Mouse (Mus musculus) CH12.LX (cell line): Measurements from ENCODE around the gene Tekt5. TPM values are rescaled to one million over a fixed set of nuclear protein-coding genes. Genes with fewer than 3 reads are reported as not detected.

Source experiments
- DNase-seq: peaks from one replicate; pipeline ENCODE4 v3.0.0-alpha.2; 2013; ENCODE audit errors: extremely low read depth
- H3K27ac ChIP-seq: 2 replicates; pipeline ENCODE4 v1.5.1; 2012; ENCODE audit warnings: low read depth, mild to moderate bottlenecking, control low read depth, moderate library complexity; ENCODE audit not compliant: insufficient read depth
- H3K27me3 ChIP-seq: replicated peaks from 2 replicates; pipeline ENCODE3; 2012; ENCODE audit warnings: inconsistent platforms
- H3K36me3 ChIP-seq, 2 experiments: replicated peaks in 1 of 2; 2 replicates each; pipeline versions ENCODE3 to v1.6.1; 2012; ENCODE audit warnings: inconsistent platforms in 1 of 2, low read length in 1 of 2, mild to moderate bottlenecking in 1 of 2, mixed read lengths in 1 of 2, moderate library complexity in 1 of 2; ENCODE audit not compliant: control insufficient read depth in 1 of 2, insufficient read depth in 1 of 2
- H3K4me1 ChIP-seq, 2 experiments: 2 replicates each; pipeline ENCODE4 v1.6.1; 2012; ENCODE audit warnings: inconsistent platforms in 1 of 2, moderate library complexity in 1 of 2; ENCODE audit not compliant: insufficient read depth in 2 of 2, control insufficient read depth in 1 of 2
- H3K4me2 ChIP-seq: 2 replicates; pipeline ENCODE4 v1.6.1; 2012; ENCODE audit warnings: low read depth, mild to moderate bottlenecking, control low read depth; ENCODE audit not compliant: poor library complexity, insufficient read depth, severe bottlenecking
- H3K4me3 ChIP-seq, 3 experiments: fragments of 150-350 bp in 1 of 3; sonication (generic) in 1 of 3; replicated peaks in 1 of 3; 2 replicates each; pipeline versions ENCODE3 to v1.5.1; 2011 to 2012; ENCODE audit warnings: low read depth in 2 of 3, low read length in 2 of 3, mild to moderate bottlenecking in 2 of 3, moderate library complexity in 2 of 3, control low read depth in 1 of 3, improper control_type of control experiment in 1 of 3, inconsistent platforms in 1 of 3, mixed read lengths in 1 of 3; ENCODE audit not compliant: poor library complexity in 1 of 3
- H3K79me2 ChIP-seq: replicated peaks from 2 replicates; pipeline ENCODE4 v1.6.1; 2012; ENCODE audit warnings: mild to moderate bottlenecking, moderate library complexity; ENCODE audit not compliant: control insufficient read depth, poor library complexity, insufficient read depth, severe bottlenecking; ENCODE audit errors: extremely low read depth
- H3K9ac ChIP-seq: 2 replicates; pipeline ENCODE4 v1.6.1; 2012; ENCODE audit warnings: low read depth, mild to moderate bottlenecking, control low read depth, moderate library complexity; ENCODE audit not compliant: insufficient read depth
- H3K9me3 ChIP-seq: replicated peaks from 2 replicates; pipeline ENCODE3; 2012; ENCODE audit warnings: low read length, inconsistent platforms, mixed read lengths
- BHLHE40 ChIP-seq: IDR thresholded peaks from 2 replicates; pipeline ENCODE4 v1.6.1; 2011; ENCODE audit warnings: mild to moderate bottlenecking, low read depth, low read length, improper control_type of control experiment
- CHD2 ChIP-seq: IDR thresholded peaks from 2 replicates; pipeline ENCODE4 v1.6.1; 2011; ENCODE audit warnings: low read length, improper control_type of control experiment
- CTCF ChIP-seq, 2 experiments: IDR thresholded peaks in 1 of 2; conservative IDR thresholded peaks in 1 of 2; 2 replicates each; pipeline ENCODE4 v1.5.1; 2011 to 2012; ENCODE audit warnings: low read depth in 2 of 2, low read length in 2 of 2, improper control_type of control experiment in 1 of 2, inconsistent platforms in 1 of 2, mild to moderate bottlenecking in 1 of 2, moderate library complexity in 1 of 2
- E2F4 ChIP-seq: IDR thresholded peaks from 2 replicates; pipeline ENCODE4 v1.6.1; 2011; ENCODE audit warnings: low read depth, low read length, improper control_type of control experiment; ENCODE audit not compliant: insufficient replicate concordance
- GABPA ChIP-seq: IDR thresholded peaks from 2 replicates; pipeline ENCODE4 v1.6.1; 2012; ENCODE audit warnings: low read depth, low read length, improper control_type of control experiment, inconsistent platforms; ENCODE audit not compliant: insufficient replicate concordance
- JUND ChIP-seq: conservative IDR thresholded peaks from 2 replicates; pipeline ENCODE4 v1.6.1; 2011; ENCODE audit warnings: low read depth, low read length, improper control_type of control experiment
- MAZ ChIP-seq: IDR thresholded peaks from 2 replicates; pipeline ENCODE4 v1.6.1; 2012; ENCODE audit warnings: low read depth, mild to moderate bottlenecking, inconsistent platforms, low read length, improper control_type of control experiment, moderate library complexity
- MEF2A ChIP-seq: IDR thresholded peaks from 2 replicates; pipeline ENCODE4 v1.6.1; 2014; ENCODE audit warnings: low read depth, mild to moderate bottlenecking, inconsistent platforms, low read length, improper control_type of control experiment, borderline replicate concordance
- NELFE ChIP-seq: IDR thresholded peaks from 2 replicates; pipeline ENCODE4 v1.6.1; 2011; ENCODE audit warnings: low read depth, low read length, improper control_type of control experiment
- NRF1 ChIP-seq: IDR thresholded peaks from 2 replicates; pipeline ENCODE4 v1.6.1; 2014; ENCODE audit warnings: low read depth, mild to moderate bottlenecking, inconsistent platforms, low read length, improper control_type of control experiment, moderate library complexity
- PAX5 ChIP-seq: IDR thresholded peaks from 2 replicates; pipeline ENCODE4 v1.6.1; 2012; ENCODE audit warnings: low read length, inconsistent platforms, mixed read lengths
- RAD21 ChIP-seq: IDR thresholded peaks from 2 replicates; pipeline ENCODE4 v1.6.1; 2011; ENCODE audit warnings: low read depth, mild to moderate bottlenecking, low read length, improper control_type of control experiment, moderate library complexity
- SMC3 ChIP-seq: IDR thresholded peaks from 2 replicates; pipeline ENCODE4 v1.6.1; 2011; ENCODE audit warnings: low read depth, low read length, improper control_type of control experiment
- ZC3H11A ChIP-seq: IDR thresholded peaks from 2 replicates; pipeline ENCODE4 v1.6.1; 2012; ENCODE audit warnings: low read depth, mild to moderate bottlenecking, inconsistent platforms, low read length, improper control_type of control experiment
- ZKSCAN1 ChIP-seq: IDR thresholded peaks from 2 replicates; pipeline ENCODE4 v1.6.1; 2012; ENCODE audit warnings: low read depth, inconsistent platforms, low read length, improper control_type of control experiment, borderline replicate concordance
- ZMIZ1 ChIP-seq: IDR thresholded peaks from 2 replicates; pipeline ENCODE4 v1.6.1; 2012; ENCODE audit warnings: low read depth, mild to moderate bottlenecking, inconsistent platforms, low read length, improper control_type of control experiment
- dilution Hi-C: fragments of 300-500 bp; cut with MboI; formaldehyde crosslinking; loops from 2 replicates; pipeline ENCODE4 v1.14.3; 2020; ENCODE audit warnings: low sequenced_read_pairs; ENCODE audit not compliant: extremely low pct_unique_long_range_greater_than_20kb, extremely low pct_ligation_motif_present
- in situ Hi-C: fragments of 300-500 bp; cut with MboI; formaldehyde crosslinking; loops from 3 replicates; pipeline ENCODE4 v1.14.3; 2019; ENCODE audit warnings: low sequenced_read_pairs, low pct_ligation_motif_present, low pct_unique_long_range_greater_than_20kb, mixed read lengths
- polyA plus RNA-seq: library from polyadenylated mRNA; unstranded; fragments of >175 nt; gene quantifications from 2 replicates; pipeline ENCODE4 v1.2.1, GENCODE M21; 2012; ENCODE audit warnings: low read depth; ENCODE audit not compliant: insufficient read length
- total RNA-seq, 2 experiments: library from RNA; depleted of rRNA; stranded (reverse); fragments of 300-350 nt in 1 of 2; fragments of >200 nt in 1 of 2; gene quantifications; 2 replicates each; pipeline ENCODE4 v1.2.3; 2012 to 2014

Gene Tekt5
- total and polyA plus RNA-seq, 3 experiments: 0.17 TPM; not detected in 2

DNA sequence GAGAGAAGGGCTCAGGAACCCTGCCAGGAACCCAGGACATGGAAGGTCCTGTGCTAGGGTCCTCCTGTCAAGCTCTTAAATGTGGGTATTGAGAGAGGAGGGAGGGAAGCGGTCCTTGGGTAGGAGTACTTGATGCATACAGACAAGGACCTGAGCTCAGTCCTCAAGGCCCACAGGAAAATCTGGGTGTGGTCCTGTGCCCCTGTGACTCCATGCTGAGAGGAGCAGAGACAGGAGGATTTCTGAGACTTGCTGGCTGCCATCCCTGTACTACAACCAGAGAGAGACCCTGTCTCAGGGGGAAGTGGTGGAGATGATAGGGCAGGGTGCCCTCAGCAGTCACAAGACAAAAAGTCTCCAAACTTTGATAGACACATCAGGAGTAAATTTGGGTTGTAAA is 25.3 kb downstream of the Tekt5 start:
- no peaks in the 10 kb centered on the region for H3K36me3 ChIP-seq
- H3K79me2 ChIP-seq: no peaks in the 10 kb centered on the region
- no peak overlapping the region for H3K9ac ChIP-seq
- in situ Hi-C loops (no loop called here), dilution Hi-C loops (no loop called here)
- DNase-seq: no peak
- no peaks in the 10 kb centered on the region for H3K9me3 ChIP-seq
- no peaks in the 10 kb centered on the region for H3K4me1 ChIP-seq
- no peak for TF ChIP-seq MEF2A
- TF ChIP-seq BHLHE40: no peak
- no peak for TF ChIP-seq SMC3
- TF ChIP-seq NRF1: no peak
- TF ChIP-seq CTCF (conservative IDR thresholded peaks at IDR 0.05 in 1 of 2, IDR thresholded peaks at IDR 0.05 in 1 of 2; ENCODE audit: low read depth in 2 of 2, low read length in 2 of 2): no peak
- no peak for TF ChIP-seq GABPA
- no peak for TF ChIP-seq CHD2
- no peak for TF ChIP-seq ZC3H11A
- no peak for TF ChIP-seq NELFE
- peaks cover 2% of the 10 kb centered on the region for H3K27me3 ChIP-seq
- no peak overlapping the region for H3K4me3 ChIP-seq
- no peak overlapping the region for H3K27ac ChIP-seq
- H3K4me2 ChIP-seq: no peak overlapping the region

DNA sequence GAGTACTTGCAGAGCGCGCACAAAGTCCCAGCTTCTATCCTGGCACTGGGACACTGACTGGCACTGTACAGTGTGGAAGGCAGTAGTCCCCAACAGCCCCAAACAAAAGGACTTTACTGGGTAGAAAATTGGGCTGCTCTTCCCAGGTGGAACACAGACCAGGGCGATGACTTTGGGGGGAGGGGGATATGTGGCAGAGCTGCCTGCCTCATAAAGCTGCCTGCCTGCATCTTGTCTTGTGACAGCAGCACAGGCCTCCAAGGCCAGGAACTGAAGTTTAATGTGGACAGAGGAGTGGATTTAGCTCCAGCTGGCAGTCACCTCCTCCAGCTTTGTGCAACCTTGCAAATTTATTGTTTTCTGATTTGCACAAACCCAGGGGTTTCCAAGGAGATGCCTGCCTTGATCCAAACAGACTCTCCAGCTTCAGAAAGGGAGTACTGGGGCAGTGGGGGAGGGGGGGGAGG is 25.8 kb downstream of the Tekt5 start:
- in situ Hi-C loops: no loop called here
- no peaks in the 10 kb centered on the region for H3K9me3 ChIP-seq
- dilution Hi-C loops: no loop called here
- peaks cover 0 to 2% of the 10 kb centered on the region in 2 experiments; a peak in 1 of 4 replicates for H3K4me1 ChIP-seq
- H3K4me3 ChIP-seq: no peak overlapping the region
- H3K9ac ChIP-seq: no peak overlapping the region
- peaks cover 2% of the 10 kb centered on the region for H3K27me3 ChIP-seq
- no peak for DNase-seq
- H3K27ac ChIP-seq: no peak overlapping the region
- TF ChIP-seq PAX5 (no peak), ZMIZ1 (no peak), SMC3 (no peak), RAD21 (no peak), MAZ (no peak), GABPA (no peak), BHLHE40 (no peak), ZKSCAN1 (no peak), JUND (no peak), E2F4 (no peak), NRF1 (no peak), CHD2 (no peak)
- H3K79me2 ChIP-seq: no peaks in the 10 kb centered on the region
- no peaks in the 10 kb centered on the region for H3K36me3 ChIP-seq
- no peak overlapping the region for H3K4me2 ChIP-seq
